Mouse (Mus musculus) testis, adult 2 months (tissue): ENCODE results near the gene Pfkm.

Experiments used
- CTCF ChIP-seq: fragments of 200-500 bp; IDR thresholded peaks from 2 replicates; pipeline ENCODE4 v1.5.1; 2012; ENCODE audit warnings: low read depth, mild to moderate bottlenecking, inconsistent platforms, low read length, moderate library complexity; ENCODE audit not compliant: control insufficient read depth, insufficient read depth, insufficient replicate concordance
- POLR2A ChIP-seq: fragments of 200-500 bp; IDR thresholded peaks from 2 replicates; pipeline ENCODE4 v1.6.1; 2012; ENCODE audit warnings: low read depth, mild to moderate bottlenecking, inconsistent platforms, low read length, moderate library complexity; ENCODE audit not compliant: control insufficient read depth

- TF ChIP-seq POLR2A, result no peak
- no peak; the same call in 1 of the 2 replicates for TF ChIP-seq CTCF
Measured at GRCm38 (mm10) chr15:98055246-98055645, 37.1 kb upstream of the Pfkm start.
